Mouse (Mus musculus) heart, adult 2 months (tissue): Measurements from ENCODE around the gene Tomm40.
A peak's percentile ranks its signal among the peaks of the same experiment; 100 is the strongest.

Experiments
- CTCF ChIP-seq: fragments of 200-600 bp; IDR thresholded peaks from 2 replicates; pipeline ENCODE4 v1.8.1; 2022; ENCODE audit warnings: antibody characterized with exemption, mild to moderate bottlenecking, moderate library complexity
- EP300 ChIP-seq: fragments of 200-500 bp; IDR thresholded peaks from 2 replicates; pipeline ENCODE4 v1.6.1; 2011; ENCODE audit warnings: low read depth, low read length, control low read depth; ENCODE audit not compliant: insufficient read depth
- POLR2A ChIP-seq: fragments of 200-500 bp; IDR thresholded peaks from 2 replicates; pipeline ENCODE4 v1.6.1; 2011; ENCODE audit warnings: mild to moderate bottlenecking, low read depth, low read length, control low read depth; ENCODE audit not compliant: insufficient read depth

DNA sequence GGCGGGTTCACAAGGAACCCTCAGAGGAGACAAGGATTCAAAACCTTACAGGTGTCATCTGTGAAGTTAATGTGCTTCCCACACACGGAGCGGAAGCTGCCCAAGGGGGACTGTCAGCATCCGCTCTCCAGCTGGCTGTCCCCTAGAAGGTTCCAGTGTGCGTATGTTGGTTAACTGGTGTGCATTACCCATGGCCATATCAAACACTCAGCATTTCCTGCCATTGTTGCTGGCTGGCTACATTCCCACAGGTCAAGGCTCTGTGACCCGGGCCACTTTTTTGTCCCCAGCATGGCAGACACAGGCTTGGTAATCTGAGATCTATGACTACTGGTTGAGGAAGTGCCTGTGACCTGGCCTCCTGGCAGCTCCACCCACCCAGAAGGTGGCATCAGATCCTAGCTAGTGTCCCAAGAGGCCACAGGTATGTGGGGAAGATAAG, 7.5 kb upstream of the Tomm40 start:
- TF ChIP-seq POLR2A (no peak), EP300 (peak; percentile 90), CTCF (no peak)
